Mouse (Mus musculus): ENCODE measurements around the gene Arfgef2. TPM values are rescaled to one million over a fixed set of nuclear protein-coding genes. Genes with fewer than 3 reads are reported as not detected.

Arfgef2 gene
- polyA plus RNA-seq, 1 experiment from 2014 or later, result 4.2 TPM

GRCm38 (mm10) chr2:166891366-166891880 is 86.0 kb downstream of the Arfgef2 start:
- H3K4me3 ChIP-seq (replicated peaks), result no peak overlapping the region
- 0 out of 2 replicates have a peak, but pooled peaks cover 3% of the 10 kb centered on the region for H3K4me1 ChIP-seq (replicated peaks)
- H3K36me3 ChIP-seq (replicated peaks), result peaks cover 69% of the 10 kb centered on the region
- H3K9ac ChIP-seq, result no peak overlapping the region
- no peaks in the 10 kb centered on the region for H3K27me3 ChIP-seq
- H3K4me2 ChIP-seq, result no peak overlapping the region
- ATAC-seq (ENCODE audit: insufficient read depth), result no peak
- no peaks in the 10 kb centered on the region for H3K9me3 ChIP-seq (replicated peaks)
- 79% methylated on average over 9 of the region's 9 CpGs for WGBS (ENCODE audit: insufficient replicate concordance)
- H3K27ac ChIP-seq (replicated peaks), result no peak overlapping the region

GRCm38 (mm10) chr2:166892158-166892680 is 86.8 kb downstream of the Arfgef2 start:
- ATAC-seq (ENCODE audit: insufficient read depth), result no peak
- Histone ChIP-seq H3K27me3 (no peaks in the 10 kb centered on the region), H3K36me3 (replicated peaks) (peaks cover 69% of the 10 kb centered on the region), H3K4me3 (replicated peaks) (no peak overlapping the region), H3K9me3 (replicated peaks) (no peaks in the 10 kb centered on the region), H3K4me2 (no peak overlapping the region), H3K27ac (replicated peaks) (no peak overlapping the region), H3K4me1 (replicated peaks) (0 out of 2 replicates have a peak, but pooled peaks cover 3% of the 10 kb centered on the region), H3K9ac (no peak overlapping the region)
- WGBS (ENCODE audit: insufficient replicate concordance), result 85% methylated on average over 8 of the region's 8 CpGs

- Histone ChIP-seq H3K4me1 (replicated peaks) (no peaks in the 10 kb centered on the region), H3K27me3 (no peaks in the 10 kb centered on the region), H3K9me3 (replicated peaks) (no peaks in the 10 kb centered on the region), H3K9ac (no peak overlapping the region), H3K36me3 (replicated peaks) (peaks cover 69% of the 10 kb centered on the region), H3K27ac (replicated peaks) (no peak overlapping the region), H3K4me3 (replicated peaks) (no peak overlapping the region), H3K4me2 (no peak overlapping the region)
- WGBS (ENCODE audit: insufficient replicate concordance), result 86% methylated on average over 5 of the region's 5 CpGs
- ATAC-seq (ENCODE audit: insufficient read depth), result no peak
Measured at GRCm38 (mm10) chr2:166893036-166893435, 87.6 kb downstream of the Arfgef2 start.

GRCm38 (mm10) chr2:166896368-166896767 is 91.0 kb downstream of the Arfgef2 start:
- Histone ChIP-seq H3K27me3 (no peaks in the 10 kb centered on the region), H3K9ac (no peak overlapping the region)
- 86% methylated on average over 13 of the region's 13 CpGs for WGBS (ENCODE audit: insufficient replicate concordance)

GRCm38 (mm10) chr2:166896974-166897373 is 91.6 kb downstream of the Arfgef2 start:
- Histone ChIP-seq H3K9me3 (replicated peaks) (no peaks in the 10 kb centered on the region), H3K9ac (no peak overlapping the region), H3K27ac (replicated peaks) (no peak overlapping the region), H3K36me3 (replicated peaks) (peaks cover 40% of the 10 kb centered on the region), H3K4me1 (replicated peaks) (no peaks in the 10 kb centered on the region; the same call in 1 of the 2 replicates), H3K4me2 (no peak overlapping the region), H3K27me3 (no peaks in the 10 kb centered on the region), H3K4me3 (replicated peaks) (no peak overlapping the region)
- 84% methylated on average over 12 of the region's 12 CpGs for WGBS (ENCODE audit: insufficient replicate concordance)
- no peak for ATAC-seq (ENCODE audit: insufficient read depth)

More at GRCm38 (mm10) chr2:166896368-166896767, 91.0 kb downstream of the Arfgef2 start:
- Histone ChIP-seq H3K4me2 (no peak overlapping the region), H3K36me3 (replicated peaks) (peaks cover 46% of the 10 kb centered on the region), H3K4me1 (replicated peaks) (no peaks in the 10 kb centered on the region; the same call in 1 of the 2 replicates), H3K9me3 (replicated peaks) (no peaks in the 10 kb centered on the region), H3K27ac (replicated peaks) (no peak overlapping the region), H3K4me3 (replicated peaks) (no peak overlapping the region)
- no peak for ATAC-seq (ENCODE audit: insufficient read depth)

- Histone ChIP-seq H3K4me2 (no peak overlapping the region), H3K36me3 (replicated peaks) (peaks cover 20% of the 10 kb centered on the region), H3K27me3 (no peaks in the 10 kb centered on the region), H3K27ac (replicated peaks) (no peak overlapping the region), H3K9me3 (replicated peaks) (no peaks in the 10 kb centered on the region), H3K9ac (no peak overlapping the region), H3K4me1 (replicated peaks) (no peaks in the 10 kb centered on the region; the same call in 1 of the 2 replicates), H3K4me3 (replicated peaks) (no peak overlapping the region)
- WGBS (ENCODE audit: insufficient replicate concordance), result 58% methylated on average over 2 of the region's 2 CpGs
- no peak for ATAC-seq (ENCODE audit: insufficient read depth)
Measured at GRCm38 (mm10) chr2:166899161-166899560, 93.8 kb downstream of the Arfgef2 start.

- H3K4me3 ChIP-seq (replicated peaks), result no peak overlapping the region
- H3K4me1 ChIP-seq (replicated peaks), result no peaks in the 10 kb centered on the region; the same call in none of the 2 replicates
- H3K27me3 ChIP-seq, result no peaks in the 10 kb centered on the region
- no peak overlapping the region for H3K4me2 ChIP-seq
- H3K9ac ChIP-seq, result no peak overlapping the region
- peaks cover 14% of the 10 kb centered on the region for H3K36me3 ChIP-seq (replicated peaks)
- no peaks in the 10 kb centered on the region for H3K9me3 ChIP-seq (replicated peaks)
- no peak for ATAC-seq (ENCODE audit: insufficient read depth)
- H3K27ac ChIP-seq (replicated peaks), result no peak overlapping the region
- 66% methylated on average over 3 of the region's 3 CpGs for WGBS (ENCODE audit: insufficient replicate concordance)
Measured at GRCm38 (mm10) chr2:166899746-166900145, 94.4 kb downstream of the Arfgef2 start.

- Histone ChIP-seq H3K4me3 (replicated peaks) (no peak overlapping the region), H3K27ac (replicated peaks) (no peak overlapping the region), H3K27me3 (no peaks in the 10 kb centered on the region), H3K9me3 (replicated peaks) (no peaks in the 10 kb centered on the region), H3K4me2 (no peak overlapping the region), H3K9ac (no peak overlapping the region), H3K36me3 (replicated peaks) (peaks cover 4% of the 10 kb centered on the region), H3K4me1 (replicated peaks) (peaks cover 9% of the 10 kb centered on the region)
- 77% methylated on average over 8 of the region's 8 CpGs for WGBS (ENCODE audit: insufficient replicate concordance)
- ATAC-seq (ENCODE audit: insufficient read depth), result no peak
Measured at GRCm38 (mm10) chr2:166900792-166901505, 95.6 kb downstream of the Arfgef2 start.

- WGBS (ENCODE audit: insufficient replicate concordance), result 79% methylated on average over 6 of the region's 6 CpGs
Measured at GRCm38 (mm10) chr2:166903719-166904282, 98.4 kb downstream of the Arfgef2 start.

GRCm38 (mm10) chr2:166905711-166906522 is 100.5 kb downstream of the Arfgef2 start, which contains the start of gene Cse1l:
TSS of gene Cse1l (plus strand) at chr2:166906040.
- peak within 1 kb of the TSS; percentile 94 for H3K9ac ChIP-seq
- H3K4me1 ChIP-seq (replicated peaks), result peaks cover 34% of the 10 kb centered on the region
- H3K4me2 ChIP-seq, result peak within 1 kb of the TSS; percentile 87
- H3K36me3 ChIP-seq (replicated peaks), result peaks cover 17% of the 10 kb centered on the region
- no peaks in the 10 kb centered on the region for H3K9me3 ChIP-seq (replicated peaks)
- under 1% methylated on average over 79 of the region's 80 CpGs for WGBS (ENCODE audit: insufficient replicate concordance)
- H3K27me3 ChIP-seq, result no peaks in the 10 kb centered on the region
- peak within 1 kb of the TSS; percentile 90 for H3K4me3 ChIP-seq (replicated peaks)
- H3K27ac ChIP-seq (replicated peaks), result peak within 1 kb of the TSS; percentile 99
- peak; percentile 98 for ATAC-seq (ENCODE audit: insufficient read depth)

More at GRCm38 (mm10) chr2:166903719-166904282, 98.4 kb downstream of the Arfgef2 start:
- Histone ChIP-seq H3K9ac (no peak overlapping the region), H3K4me2 (no peak overlapping the region), H3K4me1 (replicated peaks) (peaks cover 24% of the 10 kb centered on the region), H3K4me3 (replicated peaks) (no peak overlapping the region), H3K27me3 (no peaks in the 10 kb centered on the region), H3K27ac (replicated peaks) (no peak overlapping the region), H3K9me3 (replicated peaks) (no peaks in the 10 kb centered on the region), H3K36me3 (replicated peaks) (peaks cover 7% of the 10 kb centered on the region)
- no peak for ATAC-seq (ENCODE audit: insufficient read depth)
